Mouse (Mus musculus) small intestine, adult 2 months (tissue): ENCODE results near the gene Myod1.

Source experiments
- CTCF ChIP-seq: fragments of 200-500 bp; IDR thresholded peaks from 2 replicates; pipeline ENCODE4 v1.5.1; 2012; ENCODE audit warnings: low read depth, mild to moderate bottlenecking, control low read depth, inconsistent platforms, low read length, moderate library complexity, mixed read lengths; ENCODE audit not compliant: insufficient replicate concordance, insufficient read length; ENCODE audit errors: extremely low read depth
- POLR2A ChIP-seq: fragments of 200-500 bp; IDR thresholded peaks from 2 replicates; pipeline ENCODE4 v1.6.1; 2012; ENCODE audit warnings: low read depth, mild to moderate bottlenecking, control low read depth, inconsistent platforms, low read length, moderate library complexity

DNA sequence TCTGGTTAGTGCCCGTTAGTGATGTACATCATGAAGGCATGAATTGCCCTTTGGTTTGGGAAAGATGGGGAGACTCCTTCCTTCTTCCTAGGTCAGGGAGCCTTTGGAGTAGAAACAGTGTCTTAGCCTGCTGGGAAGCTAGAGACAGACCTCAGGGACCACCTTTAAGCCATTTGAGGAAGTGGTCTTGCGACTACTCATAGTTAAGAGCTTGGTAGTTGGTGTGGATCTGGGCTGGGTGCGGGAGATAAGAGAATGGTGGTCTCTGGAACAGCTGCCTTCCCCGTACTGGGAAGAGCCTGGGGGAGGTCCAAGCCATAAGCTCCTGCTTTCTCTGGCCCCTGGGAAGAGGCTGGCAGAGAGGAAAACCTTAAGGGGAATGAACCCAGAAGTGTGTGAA, 22.3 kb downstream of the Myod1 start:
- TF ChIP-seq POLR2A = no peak
- TF ChIP-seq CTCF = no peak
